Mouse (Mus musculus) heart, adult 2 months (tissue): ENCODE measurements around the gene Pde6c.
A peak's percentile ranks its signal among the peaks of the same experiment; 100 is the strongest.

Source experiments
- CTCF ChIP-seq: fragments of 200-600 bp; IDR thresholded peaks from 2 replicates; pipeline ENCODE4 v1.8.1; 2022; ENCODE audit warnings: antibody characterized with exemption, mild to moderate bottlenecking, moderate library complexity
- EP300 ChIP-seq: fragments of 200-500 bp; IDR thresholded peaks from 2 replicates; pipeline ENCODE4 v1.6.1; 2011; ENCODE audit warnings: low read depth, low read length, control low read depth; ENCODE audit not compliant: insufficient read depth
- POLR2A ChIP-seq: fragments of 200-500 bp; IDR thresholded peaks from 2 replicates; pipeline ENCODE4 v1.6.1; 2011; ENCODE audit warnings: mild to moderate bottlenecking, low read depth, low read length, control low read depth; ENCODE audit not compliant: insufficient read depth

DNA sequence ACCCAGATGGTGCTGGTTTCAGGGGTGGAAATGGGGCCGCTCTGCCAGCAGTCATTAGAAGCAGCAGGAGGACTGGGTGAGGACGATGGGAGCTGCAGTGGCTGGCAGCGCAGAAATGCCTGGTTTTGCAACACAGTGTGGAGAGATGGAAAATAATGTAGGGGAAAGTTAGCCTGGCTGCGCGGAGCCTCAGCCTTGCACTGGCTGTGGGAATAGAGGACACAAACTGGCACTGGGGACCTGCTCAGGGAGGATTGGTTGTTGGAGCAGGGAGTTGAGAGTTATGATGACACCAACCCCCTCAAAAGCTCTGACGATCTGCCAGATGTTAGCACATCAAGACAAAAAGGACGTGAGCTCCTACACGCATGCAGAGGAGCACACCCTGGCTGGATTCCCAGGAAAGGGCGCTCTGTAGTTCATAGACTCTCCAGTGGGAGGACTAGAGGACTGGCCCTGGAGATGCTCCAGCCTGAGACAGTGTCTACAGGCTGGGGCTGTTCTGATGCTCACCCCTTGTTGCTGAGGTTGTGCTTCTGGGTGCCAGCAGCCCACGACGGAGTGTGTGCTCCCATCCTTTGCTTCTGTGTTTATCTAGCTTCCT is 45.5 kb upstream of the Pde6c start:
- TF ChIP-seq POLR2A: no peak
- peak; percentile 70 for TF ChIP-seq CTCF
- no peak for TF ChIP-seq EP300
